Mouse (Mus musculus): Measurements from ENCODE around the gene Gbx1.

- no peak for TF ChIP-seq CTCF (IDR thresholded peaks at IDR 0.05; ENCODE audit: control insufficient read depth, insufficient read depth, low read length)
- TF ChIP-seq POLR2A (IDR thresholded peaks at IDR 0.05; ENCODE audit: borderline replicate concordance, control insufficient read depth, low read depth, low read length): no peak
Measured at GRCm38 (mm10) chr5:24575948-24576347, 48.9 kb upstream of the Gbx1 start.

Data from bone marrow, adult 2 months (tissue).